Comparison of ENCODE assay signal across 36 mouse cellular contexts in the genomic region with DNA sequence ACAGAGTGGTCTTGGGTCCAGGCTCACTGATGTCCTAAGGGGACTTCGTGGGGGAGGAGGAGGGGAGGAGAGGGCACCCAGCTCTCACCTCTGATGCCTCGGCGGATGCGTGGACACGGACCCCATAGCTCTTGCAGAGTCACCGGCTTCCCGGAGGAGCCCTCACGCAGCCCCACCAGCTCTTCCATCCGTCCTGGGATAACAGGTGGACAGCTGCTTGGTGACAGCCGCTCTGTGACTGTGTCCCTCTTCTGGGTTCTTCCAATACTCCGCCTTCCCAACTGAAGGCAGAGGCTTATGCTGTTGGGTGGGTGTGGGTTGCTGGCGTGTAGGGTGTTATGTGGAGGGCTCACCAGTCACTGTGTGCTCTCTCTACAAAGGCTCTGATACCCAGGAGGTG. TPM values are rescaled to one million over a fixed set of nuclear protein-coding genes. Genes with fewer than 3 reads are reported as not detected.
DNase-seq lines count a peak whose midpoint lies in the region; ATAC-seq and TF ChIP-seq lines count a peak whose summit lies in the region.
"Had no signal": no experiment of that assay in that cellular context is flagged by ENCODE, and none has a peak within 500 bp of the region (broad histone marks: within the 10 kb centered on the region; RNA-seq: fewer than 3 reads in every experiment).

No protein-coding gene starts in this region.

- no peak overlapping the region for H3K27ac ChIP-seq in kidney, embryonic 16.5 days (ENCODE audit: low read length)
- no peak overlapping the region for H3K27ac ChIP-seq in lung, embryonic 16.5 days (ENCODE audit: low read length)
- H3K27ac ChIP-seq in lung, postnatal 0 days (ENCODE audit: low read length), result no peak overlapping the region
- H3K27ac ChIP-seq: heart, embryonic 10.5 days; heart, embryonic 13.5 days; hindbrain, embryonic 12.5 days; intestine, embryonic 15.5 days had no signal

- no peaks in the 10 kb centered on the region for H3K36me3 ChIP-seq in kidney, embryonic 16.5 days (ENCODE audit: insufficient read depth, low read length)
- no peaks in the 10 kb centered on the region for H3K36me3 ChIP-seq in lung, embryonic 16.5 days (ENCODE audit: control insufficient read depth, insufficient read depth, low read length)
- H3K36me3 ChIP-seq in lung, postnatal 0 days (ENCODE audit: insufficient read depth, low read length), result no peaks in the 10 kb centered on the region
- H3K36me3 ChIP-seq: heart, embryonic 10.5 days; heart, embryonic 13.5 days; hindbrain, embryonic 12.5 days; intestine, embryonic 15.5 days had no signal

- no peak for TF ChIP-seq CTCF in lung, postnatal 0 days (IDR thresholded peaks at IDR 0.05)

- peak; percentile 83 for DNase-seq in heart, adult 11 months
- no peak for DNase-seq in heart, adult 9 months (ENCODE audit: low spot score in 2 of 2)
- no peak for DNase-seq in kidney, adult 8-10 months
- DNase-seq in lung, postnatal 0 days (ENCODE audit: low spot score), result no peak
- no peak for DNase-seq in gastrocnemius, postnatal 14 days
- DNase-seq: adrenal gland, adult 2 months; adrenal gland, postnatal 14 days; cerebellum, adult 11-12 months; cerebellum, adult 8-10 months; cerebellum, postnatal 10 days; cerebellum, postnatal 36 days; embryo, embryonic 11 days; forebrain, postnatal 0 days; gastrocnemius, postnatal 10 days; heart, adult 18-20 months; heart, postnatal 14 days; heart, postnatal 4 days had no signal

- no peaks in the 10 kb centered on the region for H3K27me3 ChIP-seq in kidney, embryonic 16.5 days (ENCODE audit: insufficient read depth, low read length)
- no peaks in the 10 kb centered on the region for H3K27me3 ChIP-seq in lung, embryonic 16.5 days (ENCODE audit: control insufficient read depth, insufficient read depth, low read depth, low read length)
- H3K27me3 ChIP-seq in lung, postnatal 0 days (replicated peaks; ENCODE audit: insufficient read depth, low read length), result no peaks in the 10 kb centered on the region
- H3K27me3 ChIP-seq: intestine, embryonic 15.5 days had no signal

- H3K4me3 ChIP-seq in kidney, embryonic 16.5 days (ENCODE audit: low read length), result no peak overlapping the region
- no peak overlapping the region for H3K4me3 ChIP-seq in lung, embryonic 16.5 days (ENCODE audit: low read length)
- no peak overlapping the region for H3K4me3 ChIP-seq in lung, postnatal 0 days (ENCODE audit: low read depth, low read length)
- H3K4me3 ChIP-seq: heart, embryonic 10.5 days; heart, embryonic 13.5 days; hindbrain, embryonic 12.5 days; intestine, embryonic 15.5 days had no signal

- 68% methylated on average over 12 of the region's 12 CpGs for WGBS in kidney, embryonic 16.5 days
- 62% methylated on average over 12 of the region's 12 CpGs for WGBS in lung, embryonic 16.5 days
- 69% methylated on average over 12 of the region's 12 CpGs for WGBS in lung, postnatal 0 days

- peaks cover 12% of the 10 kb centered on the region for H3K4me1 ChIP-seq in kidney, embryonic 16.5 days (ENCODE audit: insufficient read depth, low read length)
- H3K4me1 ChIP-seq in lung, embryonic 16.5 days (replicated peaks; ENCODE audit: control insufficient read depth, insufficient read depth, low read length), result peaks cover 5% of the 10 kb centered on the region
- no peaks in the 10 kb centered on the region for H3K4me1 ChIP-seq in lung, postnatal 0 days (ENCODE audit: insufficient read depth, low read depth, low read length)
- H3K4me1 ChIP-seq: intestine, embryonic 15.5 days had no signal

- no peak for ATAC-seq in kidney, embryonic 16.5 days (ENCODE audit: low FRiP score, low TSS enrichment)
- no peak for ATAC-seq in lung, embryonic 16.5 days (ENCODE audit: low read depth)
- no peak for ATAC-seq in lung, postnatal 0 days
- ATAC-seq: CD4-positive, CD25-positive, alpha-beta regulatory T cell, adult 4 months; forebrain, embryonic 14.5 days; forebrain, postnatal 0 days; hindbrain, embryonic 16.5 days had no signal

- H3K4me2 ChIP-seq in kidney, embryonic 16.5 days (replicated peaks; ENCODE audit: low read depth, low read length), result 0 out of 2 replicates have a peak overlapping the region, but pooled peaks have one; percentile 19
- H3K4me2 ChIP-seq in lung, embryonic 16.5 days (ENCODE audit: low read depth, low read length), result no peak overlapping the region
- H3K4me2 ChIP-seq in lung, postnatal 0 days (replicated peaks; ENCODE audit: low read depth, low read length), result no peak overlapping the region
- H3K4me2 ChIP-seq: heart, embryonic 13.5 days; hindbrain, embryonic 12.5 days; intestine, embryonic 15.5 days had no signal

- H3K9me3 ChIP-seq in kidney, embryonic 16.5 days (ENCODE audit: low read length), result no peaks in the 10 kb centered on the region
- H3K9me3 ChIP-seq in lung, embryonic 16.5 days (ENCODE audit: control insufficient read depth, low read length), result no peaks in the 10 kb centered on the region
- H3K9me3 ChIP-seq in lung, postnatal 0 days (ENCODE audit: low read length), result no peaks in the 10 kb centered on the region
- H3K9me3 ChIP-seq: heart, embryonic 10.5 days; heart, embryonic 13.5 days; hindbrain, embryonic 12.5 days; intestine, embryonic 15.5 days had no signal

- no peak for TF ChIP-seq EP300 in lung, postnatal 0 days (IDR thresholded peaks at IDR 0.05)

- intact Hi-C loops in gastrocnemius, postnatal 14 days (cut with DNase I; ENCODE audit: low total_unique reads), result no loop called here

- H3K9ac ChIP-seq in kidney, embryonic 16.5 days (replicated peaks; ENCODE audit: low read length), result peak overlapping the region; percentile 31; the same call in 1 of the 2 replicates
- H3K9ac ChIP-seq in lung, embryonic 16.5 days (ENCODE audit: low read length), result 0 out of 2 replicates have a peak overlapping the region, but pooled peaks have one; percentile 16
- no peak overlapping the region for H3K9ac ChIP-seq in lung, postnatal 0 days (replicated peaks; ENCODE audit: low read depth)
- H3K9ac ChIP-seq: forebrain, postnatal 0 days; heart, embryonic 13.5 days; hindbrain, embryonic 12.5 days; intestine, embryonic 15.5 days had no signal

RNA-seq across cellular contexts. Expression of a gene that starts 0.7 kb away (rescaled TPM):
- polyA plus RNA-seq in kidney, embryonic 16.5 days (2015; fragmentation: Nextera tagmentation; extraction: Ambion mirVana), result 14.7 and 17.8 TPM in 2 replicates
- polyA plus RNA-seq in lung, embryonic 16.5 days (2015; fragmentation: Nextera tagmentation; extraction: Ambion mirVana), result 0.24 and 0.28 TPM in 2 replicates
- polyA plus RNA-seq in lung, postnatal 0 days (2015; fragmentation: Nextera tagmentation; extraction: Ambion mirVana), result 0.07 and 0.11 TPM in 2 replicates
- total RNA-seq in gastrocnemius, postnatal 14 days (2021), result 1 to 10 TPM; 1.2 to 1.8 TPM
- total RNA-seq: adrenal gland, adult 2 months; adrenal gland, postnatal 14 days; gastrocnemius, adult 18-20 months; heart, adult 18-20 months; heart, postnatal 14 days; heart, postnatal 4 days; MEL had no signal
- polyA plus RNA-seq: C2C12; CD4-positive, CD25-positive, alpha-beta regulatory T cell, adult 4 months; cortical plate, adult 2 months; forebrain, embryonic 14.5 days; heart, embryonic 13.5 days had no signal

RNA-seq across cellular contexts. Expression of a gene that starts 18.0 kb away (rescaled TPM):
- polyA plus RNA-seq in kidney, embryonic 16.5 days (2015; fragmentation: Nextera tagmentation; extraction: Ambion mirVana), result 34.2 and 48.4 TPM in 2 replicates
- polyA plus RNA-seq in lung, embryonic 16.5 days (2015; fragmentation: Nextera tagmentation; extraction: Ambion mirVana), result 0.39 TPM in 1 of 2 replicates, not detected in the other
- polyA plus RNA-seq in lung, postnatal 0 days (2015; fragmentation: Nextera tagmentation; extraction: Ambion mirVana), result not detected in 2 replicates
- under 1 TPM; 0.31 to 0.80 TPM for total RNA-seq in gastrocnemius, postnatal 14 days (2021)
- total RNA-seq: adrenal gland, adult 2 months; adrenal gland, postnatal 14 days; forebrain, postnatal 0 days; MEL had no signal
- polyA plus RNA-seq: adrenal gland, adult 2 months; C2C12; CD4-positive, CD25-positive, alpha-beta regulatory T cell, adult 4 months; cortical plate, adult 2 months; embryonic facial prominence, embryonic 11.5 days; embryonic facial prominence, embryonic 14.5 days; forebrain, embryonic 11.5 days; forebrain, embryonic 14.5 days; forebrain, postnatal 0 days; hindbrain, embryonic 12.5 days; hindbrain, embryonic 16.5 days; intestine, embryonic 15.5 days had no signal

RNA-seq across cellular contexts. Expression of a gene that starts 22.7 kb away (rescaled TPM):
- polyA plus RNA-seq in kidney, embryonic 16.5 days (2015; fragmentation: Nextera tagmentation; extraction: Ambion mirVana), result 0.58 and 0.80 TPM in 2 replicates
- 6.4 and 10.6 TPM in 2 replicates for polyA plus RNA-seq in lung, embryonic 16.5 days (2015; fragmentation: Nextera tagmentation; extraction: Ambion mirVana)
- 1.9 and 2.3 TPM in 2 replicates for polyA plus RNA-seq in lung, postnatal 0 days (2015; fragmentation: Nextera tagmentation; extraction: Ambion mirVana)
- total RNA-seq in gastrocnemius, postnatal 14 days (2021), result 100 to 1,000 TPM; 218 to 313 TPM
- total RNA-seq: forebrain, postnatal 0 days; MEL had no signal
- polyA plus RNA-seq: CD4-positive, CD25-positive, alpha-beta regulatory T cell, adult 4 months; forebrain, embryonic 11.5 days; forebrain, embryonic 14.5 days; forebrain, postnatal 0 days; hindbrain, embryonic 12.5 days had no signal

RNA-seq across cellular contexts. Expression of a gene that starts 29.8 kb away (rescaled TPM):
- polyA plus RNA-seq in kidney, embryonic 16.5 days (2015; fragmentation: Nextera tagmentation; extraction: Ambion mirVana), result 3.0 and 3.1 TPM in 2 replicates
- polyA plus RNA-seq in lung, embryonic 16.5 days (2015; fragmentation: Nextera tagmentation; extraction: Ambion mirVana), result 3.3 and 3.6 TPM in 2 replicates
- polyA plus RNA-seq in lung, postnatal 0 days (2015; fragmentation: Nextera tagmentation; extraction: Ambion mirVana), result 0.79 and 0.83 TPM in 2 replicates
- total RNA-seq in gastrocnemius, postnatal 14 days (2021), result under 1 TPM in 1 of 2 experiments, not detected in 1; 0.25 TPM
- total RNA-seq: MEL had no signal
- polyA plus RNA-seq: CD4-positive, CD25-positive, alpha-beta regulatory T cell, adult 4 months had no signal

RNA-seq across cellular contexts. Expression of a gene that starts 38.0 kb away (rescaled TPM):
- not detected in 2 replicates for polyA plus RNA-seq in kidney, embryonic 16.5 days (2015; fragmentation: Nextera tagmentation; extraction: Ambion mirVana)
- not detected in 2 replicates for polyA plus RNA-seq in lung, embryonic 16.5 days (2015; fragmentation: Nextera tagmentation; extraction: Ambion mirVana)
- not detected in 2 replicates for polyA plus RNA-seq in lung, postnatal 0 days (2015; fragmentation: Nextera tagmentation; extraction: Ambion mirVana)
- not detected for total RNA-seq in gastrocnemius, postnatal 14 days (2021)
- total RNA-seq: adrenal gland, postnatal 14 days; adrenal gland, postnatal 4 days; gastrocnemius, postnatal 10 days; gastrocnemius, postnatal 4 days; heart, postnatal 4 days; MEL had no signal
- polyA plus RNA-seq: C2C12; CD4-positive, CD25-positive, alpha-beta regulatory T cell, adult 4 months; embryonic facial prominence, embryonic 11.5 days; embryonic facial prominence, embryonic 14.5 days; forebrain, embryonic 11.5 days; heart, embryonic 10.5 days; heart, embryonic 13.5 days; heart, embryonic 16.5 days; hindbrain, embryonic 12.5 days; intestine, embryonic 15.5 days had no signal

Comparison
In these comparisons a context has a peak if more than half of its experiments do, and no peak if none do; other contexts are left out.
1. RNA of a gene that starts 0.7 kb away (polyA plus RNA-seq): 14.7 to 17.8 TPM in kidney, embryonic 16.5 days; 0.24 to 0.28 TPM in lung, embryonic 16.5 days and 0.07 to 0.11 TPM in lung, postnatal 0 days; every median in the first group is over 10 times any median in the second.
2. RNA of a gene that starts 18.0 kb away (polyA plus RNA-seq): 34.2 to 48.4 TPM in kidney, embryonic 16.5 days; 0.39 TPM in lung, embryonic 16.5 days and not detected in lung, postnatal 0 days; every median in the first group is over 10 times any median in the second.